Mouse (Mus musculus) WW6 (cell line): ENCODE measurements around the gene Ildr1.

Experiments used
- DNase-seq: peaks from one replicate; pipeline ENCODE4 v3.0.0-alpha.2; 2013; ENCODE audit warnings: low read depth, low spot score

Gene Ildr1

DNA sequence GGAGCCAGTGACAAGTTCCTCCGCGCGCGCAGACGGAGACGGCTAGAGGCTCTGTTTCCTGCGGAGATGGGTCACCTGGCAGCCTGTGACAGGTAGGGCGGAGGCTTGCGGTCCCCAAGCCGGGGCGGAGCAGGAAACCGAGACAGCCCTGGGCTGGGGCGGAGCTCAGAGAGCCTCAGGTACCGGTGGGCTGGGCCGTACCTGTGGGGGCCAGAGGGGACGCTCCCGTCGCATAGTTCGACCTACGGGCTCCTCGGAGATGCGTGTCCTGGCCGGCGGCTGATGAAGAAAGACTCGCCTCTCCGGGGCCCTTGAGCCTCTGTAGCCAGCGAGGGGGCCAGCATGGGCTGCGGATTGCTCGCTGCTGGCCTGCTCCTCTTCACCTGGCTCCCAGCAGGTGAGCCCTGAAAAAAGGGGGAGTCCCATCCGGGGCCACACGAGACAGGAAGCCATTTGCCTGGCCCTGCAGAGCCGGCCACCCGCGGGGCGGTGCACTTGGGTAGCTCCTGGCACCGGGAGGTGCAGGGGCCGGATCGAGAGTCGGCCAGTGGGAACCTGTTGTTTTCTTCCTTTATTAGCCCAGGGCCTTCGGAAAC is at the start of gene Ildr1:
Gene Ildr1, plus strand, starts transcription at position 161 of the 596 bp plus-strand sequence.
- DNase-seq: no peak

DNA sequence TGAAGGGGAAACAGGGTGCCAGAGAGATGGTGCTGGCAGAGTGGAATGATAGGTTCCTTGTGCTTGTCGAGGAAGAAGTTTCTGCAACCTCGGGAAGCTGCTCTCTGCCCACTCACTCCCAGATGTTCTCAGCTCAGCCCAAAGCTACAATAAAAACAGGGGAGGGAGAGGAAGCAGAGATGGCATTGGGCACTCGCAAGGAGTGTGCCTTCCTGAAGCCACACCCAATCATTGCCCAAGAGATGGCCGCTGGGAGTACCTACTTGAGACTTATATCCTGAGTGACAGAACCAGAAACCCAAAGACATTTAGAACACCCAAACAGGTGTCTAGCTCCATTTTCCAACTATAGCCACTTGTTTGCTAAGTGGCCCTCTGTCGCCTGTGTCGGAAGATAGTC is 48.7 kb upstream of the Ildr1 start:
- no peak for DNase-seq

DNA sequence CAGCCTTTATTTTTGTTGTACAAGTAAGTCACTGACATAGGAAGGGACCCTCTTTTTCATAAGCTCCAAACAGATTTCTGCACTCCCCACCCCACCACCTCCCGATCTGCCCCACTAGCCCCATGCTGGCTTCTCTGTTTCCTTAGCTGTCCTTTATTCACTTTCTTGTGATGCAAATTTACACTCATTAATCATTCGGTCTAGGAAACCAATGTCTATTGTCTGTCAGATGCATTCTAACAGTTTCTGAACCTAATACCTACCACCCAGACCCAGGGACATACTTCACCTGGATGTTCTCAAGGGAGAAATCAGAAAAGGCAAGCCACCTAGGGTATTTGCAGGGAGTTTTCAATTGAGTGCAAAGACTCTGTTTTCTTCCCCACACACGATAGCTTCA is 44.5 kb upstream of the Ildr1 start:
- DNase-seq: no peak

DNA sequence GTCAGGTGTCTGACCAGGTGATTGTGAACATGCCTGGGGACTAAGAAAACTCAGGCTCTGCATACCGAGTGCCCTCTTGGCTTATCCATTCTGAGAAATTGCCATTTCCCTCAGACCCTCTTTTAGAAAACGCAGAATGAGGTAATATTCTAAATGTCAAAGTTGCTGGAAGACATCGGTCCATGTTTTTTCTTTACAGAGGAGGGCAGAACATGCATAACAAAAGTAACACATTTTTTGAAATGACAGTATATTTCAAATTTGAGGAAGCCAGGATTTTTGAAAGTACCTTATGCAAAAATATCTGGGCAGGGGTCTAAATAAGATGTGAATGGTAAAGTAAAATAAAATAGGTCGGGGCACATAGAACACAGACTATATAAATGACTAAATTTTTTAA is 43.3 kb upstream of the Ildr1 start:
- DNase-seq: no peak

DNA sequence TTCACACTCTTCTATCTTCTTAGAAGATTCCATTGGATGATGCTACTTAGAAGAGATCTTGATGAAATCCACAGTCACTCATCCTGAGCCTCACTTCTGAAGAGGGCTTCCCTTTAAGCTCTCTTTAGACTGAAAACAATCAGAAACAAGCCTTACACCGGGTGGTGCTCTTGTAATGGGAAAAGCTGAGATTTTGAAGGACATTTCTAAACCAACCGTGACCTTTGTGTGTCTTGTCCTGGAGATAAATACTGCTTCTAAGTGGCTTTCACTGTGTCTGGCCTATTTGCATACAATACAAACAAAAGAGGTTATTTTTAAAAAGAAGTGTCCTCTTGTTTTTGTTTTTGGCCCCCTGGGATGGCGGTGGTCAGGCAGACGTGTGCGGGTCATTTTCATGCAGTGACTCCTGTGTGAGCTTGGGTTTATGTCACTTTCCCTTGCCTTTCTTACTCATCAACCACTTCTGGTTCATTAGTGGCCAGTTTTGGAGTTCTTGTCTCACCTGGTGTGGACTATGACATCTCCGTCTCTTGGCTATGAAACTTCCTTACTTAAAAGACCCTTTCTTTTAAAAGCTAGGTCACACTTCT is 42.5 kb upstream of the Ildr1 start:
- no peak for DNase-seq

DNA sequence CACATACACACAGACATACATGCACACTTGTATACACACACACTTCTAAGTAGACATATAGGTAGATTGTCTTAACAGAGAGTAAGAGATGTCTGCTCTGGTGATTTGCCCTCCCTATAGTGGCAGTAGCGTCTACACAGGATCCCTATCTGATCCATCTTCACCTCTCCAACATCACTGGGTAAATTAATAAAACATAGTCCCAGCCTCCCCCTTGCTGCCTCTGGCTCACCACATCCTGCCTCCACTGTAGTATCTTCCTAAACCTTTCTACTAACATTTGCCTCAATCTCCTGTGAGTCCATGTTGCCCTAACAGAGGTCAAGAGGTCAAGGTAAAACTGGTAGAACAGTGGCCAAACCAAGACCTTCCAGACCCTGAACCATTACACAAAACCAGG is 38.6 kb upstream of the Ildr1 start:
- no peak for DNase-seq

DNA sequence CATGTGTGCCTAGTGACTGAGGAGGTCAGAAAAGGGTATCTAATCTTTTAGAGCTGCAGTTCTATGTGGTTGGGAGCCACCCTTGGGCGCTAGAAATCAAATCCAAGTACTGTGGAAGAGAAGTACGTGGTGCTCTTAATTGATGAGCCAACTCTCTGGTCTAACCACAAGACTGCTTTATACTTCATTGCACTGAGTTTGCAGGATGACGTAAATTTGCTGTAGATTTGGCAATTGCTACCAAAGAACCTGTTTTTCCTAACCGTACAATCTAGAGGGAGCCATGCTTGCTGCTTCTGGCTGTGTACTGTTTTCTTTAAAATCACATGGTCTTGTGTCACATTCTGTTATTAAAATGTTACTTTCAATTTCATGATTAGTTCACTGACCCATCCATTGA is 37.9 kb upstream of the Ildr1 start:
- no peak for DNase-seq

DNA sequence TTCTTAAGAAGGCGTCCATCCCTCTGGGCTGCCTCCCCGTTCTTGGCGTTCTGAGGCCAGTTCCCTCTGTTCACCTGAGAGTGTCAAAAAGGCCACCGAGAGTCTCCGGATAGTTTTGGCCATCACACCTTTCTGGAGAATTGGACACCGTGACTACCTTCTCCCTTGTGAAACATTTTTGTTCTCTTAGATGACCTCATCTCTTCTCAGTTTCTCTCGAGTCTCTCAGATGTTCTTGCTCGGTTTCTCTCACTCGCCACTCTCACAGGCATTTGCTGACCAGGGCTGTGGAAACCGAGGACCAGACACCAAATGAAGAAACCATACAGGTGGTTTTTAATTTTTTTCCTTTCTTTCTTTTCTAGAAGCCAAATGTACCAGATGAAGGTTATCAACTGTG is 32.4 kb upstream of the Ildr1 start:
- DNase-seq: no peak

DNA sequence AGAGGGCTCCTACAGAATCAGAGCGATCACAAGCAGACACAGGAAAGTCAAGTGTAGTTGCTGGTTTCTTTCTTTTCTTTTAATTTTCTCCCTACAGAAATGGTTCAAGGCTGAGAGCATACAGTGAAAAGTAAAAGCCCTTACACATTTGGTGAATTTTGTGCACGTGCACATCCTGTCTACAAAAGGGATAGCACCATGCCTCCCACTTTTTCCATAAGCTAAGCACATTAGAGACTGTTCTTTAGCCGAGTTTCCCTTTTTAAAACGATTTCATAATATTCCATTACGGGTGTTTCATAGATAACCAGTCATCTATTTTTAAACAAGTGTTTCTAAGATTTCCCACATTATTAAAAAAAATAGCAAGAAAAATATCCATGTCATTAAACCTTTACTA is 30.3 kb upstream of the Ildr1 start:
- no peak for DNase-seq

DNA sequence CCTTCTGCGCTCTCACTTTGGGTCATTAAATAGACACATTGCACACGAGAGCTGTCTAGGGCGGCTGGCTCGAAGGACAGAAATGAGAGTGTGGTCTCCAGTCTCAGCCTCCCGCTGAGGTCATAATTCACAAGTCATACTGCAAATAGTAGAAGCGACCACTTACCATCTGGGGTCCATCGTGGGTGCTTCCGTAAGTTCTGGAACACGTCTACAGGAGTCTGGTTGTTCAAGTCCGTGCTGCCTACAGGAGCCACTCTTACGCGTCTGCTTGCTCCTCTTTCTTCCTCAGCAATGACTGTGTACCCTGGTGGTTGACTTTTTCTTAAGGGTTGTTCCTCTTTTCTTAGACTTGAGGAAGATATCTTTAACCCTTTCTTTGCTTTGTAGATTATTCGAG is 28.0 kb upstream of the Ildr1 start, which contains the start of gene Cd86:
Gene Cd86, minus strand, starts transcription at position 300 of the 400 bp plus-strand sequence.
- DNase-seq: no peak

DNA sequence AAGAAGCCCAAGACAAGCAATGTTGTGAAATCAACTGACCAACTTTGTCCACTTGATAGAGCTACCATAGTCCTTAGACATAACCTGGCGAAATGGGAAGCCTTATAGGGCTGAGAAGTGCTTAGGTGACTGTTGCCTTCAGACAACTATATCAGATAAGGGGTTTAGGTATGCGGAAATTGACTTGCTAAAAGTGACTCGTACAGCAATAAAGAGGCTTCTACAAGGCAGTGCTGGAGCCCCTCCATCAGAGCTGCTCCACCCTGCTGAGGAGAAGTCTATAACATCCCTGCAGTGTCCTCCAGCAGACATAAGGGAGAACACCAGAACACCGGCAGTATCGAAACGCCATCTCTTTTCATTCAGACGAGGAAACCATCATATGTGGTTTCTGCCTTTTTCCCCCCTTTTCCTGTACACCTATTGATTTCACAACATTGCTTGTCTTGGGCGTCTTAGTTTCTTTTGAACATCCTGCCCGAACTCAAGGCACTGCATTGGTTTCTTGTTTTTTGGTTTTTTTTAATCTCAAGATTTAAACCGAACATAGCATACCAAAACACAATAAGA is 27.2 kb upstream of the Ildr1 start:
- DNase-seq: no peak

DNA sequence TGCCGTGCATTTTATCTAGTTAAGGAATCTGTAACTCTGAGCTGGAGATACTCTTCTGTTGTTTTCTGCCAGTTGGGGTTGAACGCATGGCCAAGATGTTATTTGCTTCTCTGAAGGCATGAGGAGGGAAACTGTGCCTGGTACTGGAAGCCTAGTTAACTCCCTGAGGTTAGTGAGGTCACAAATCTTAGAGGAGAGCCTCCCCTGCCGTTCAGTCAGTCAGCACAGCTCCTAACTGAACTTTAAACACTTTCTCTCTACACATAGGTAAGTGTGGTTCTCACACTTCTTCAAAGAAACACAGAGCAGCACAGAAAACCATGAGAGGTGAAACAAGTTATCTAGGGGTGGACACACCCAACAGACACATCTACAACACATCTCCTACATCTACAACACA is 23.2 kb upstream of the Ildr1 start:
- no peak for DNase-seq

DNA sequence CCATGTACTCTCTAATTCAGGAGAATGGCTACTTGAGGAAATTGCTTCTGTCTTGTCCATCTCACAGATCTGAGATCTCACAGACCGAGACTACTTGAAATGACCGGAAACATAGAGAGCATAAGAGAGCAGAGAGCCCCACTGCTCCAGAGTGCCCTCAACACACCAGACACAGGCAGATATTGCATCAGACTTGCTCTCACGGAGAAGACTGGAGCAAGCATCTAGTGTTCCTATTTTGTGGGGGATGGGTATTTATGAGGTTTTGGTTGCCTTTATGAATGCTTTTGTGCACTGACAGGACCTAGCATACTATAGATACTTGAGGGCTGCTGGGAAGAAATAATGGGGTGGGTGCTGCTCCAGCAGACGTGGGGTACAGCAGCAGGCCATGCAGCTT is 20.6 kb upstream of the Ildr1 start:
- no peak for DNase-seq

DNA sequence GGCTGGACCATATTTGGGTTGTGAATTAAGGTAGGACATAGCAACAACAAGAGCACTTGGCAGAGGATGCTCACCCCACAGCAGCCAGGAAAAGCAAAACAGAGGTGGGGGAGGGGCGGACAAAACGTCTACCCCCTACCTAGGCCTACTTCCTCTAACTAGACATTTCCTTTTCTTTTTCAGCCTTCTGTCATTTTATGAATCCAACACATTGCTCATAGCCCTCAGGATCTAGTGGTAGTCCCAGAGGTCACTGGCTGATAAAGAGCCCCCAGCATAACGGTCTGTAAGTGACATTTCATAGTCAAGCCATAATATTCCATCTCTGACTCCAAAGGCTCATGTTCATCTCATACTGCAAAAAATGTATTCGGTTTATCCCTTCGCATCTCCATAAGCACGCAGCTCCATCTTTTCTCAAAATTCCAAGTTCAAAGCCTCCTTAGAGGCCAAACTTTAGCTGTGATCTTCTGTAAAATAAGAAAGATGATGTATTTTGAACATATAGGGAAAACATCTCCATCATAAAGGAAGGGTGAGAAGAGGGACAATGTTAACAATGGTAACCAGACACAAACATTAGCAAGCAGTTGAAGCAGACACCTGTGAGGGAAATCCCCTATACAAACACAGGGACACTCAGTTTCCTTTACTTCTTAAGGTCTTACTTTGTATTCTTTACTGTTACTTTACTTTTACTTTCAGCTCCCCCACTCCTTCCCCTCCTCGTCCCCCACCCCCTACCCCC is 19.1 kb upstream of the Ildr1 start:
- DNase-seq: no peak

DNA sequence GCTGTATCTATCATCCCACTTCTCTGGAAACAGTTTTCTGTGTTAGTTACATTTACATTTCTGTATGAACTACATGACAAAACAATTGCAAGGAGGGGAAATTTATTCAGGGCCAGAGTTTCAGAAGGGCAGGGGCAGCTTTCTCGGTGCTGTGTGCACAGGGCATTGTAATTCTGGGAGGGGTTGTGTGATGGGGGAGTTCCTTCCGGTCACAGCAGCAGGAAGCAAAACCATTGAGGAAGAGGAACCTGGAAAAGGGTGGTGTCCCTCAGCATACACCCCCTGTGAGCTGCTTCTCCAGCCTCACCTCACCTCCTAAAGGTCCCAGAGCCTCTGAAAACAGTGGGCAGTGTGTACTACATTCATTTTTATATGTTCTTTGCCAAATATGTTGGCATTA is 18.5 kb upstream of the Ildr1 start:
- DNase-seq: no peak

DNA sequence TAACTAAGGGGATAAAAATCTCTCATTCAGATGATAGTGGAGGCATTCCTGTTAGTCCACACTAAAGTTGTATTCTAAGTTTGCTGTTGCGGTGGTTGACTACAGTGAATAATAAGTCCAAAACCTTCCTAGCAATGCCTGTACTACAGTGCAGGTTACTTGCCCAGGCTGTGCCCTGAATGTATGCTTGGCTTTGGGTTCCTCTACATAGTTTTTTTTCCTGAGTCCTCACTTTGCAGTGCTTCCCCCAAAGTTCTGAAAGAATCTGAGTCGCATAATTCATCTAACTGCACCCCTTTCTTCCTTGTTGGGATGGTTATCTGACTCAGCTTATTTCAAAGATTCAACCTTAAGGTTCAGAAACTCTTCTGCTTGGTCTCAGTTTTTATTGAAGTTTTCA is 17.9 kb upstream of the Ildr1 start:
- DNase-seq: no peak

DNA sequence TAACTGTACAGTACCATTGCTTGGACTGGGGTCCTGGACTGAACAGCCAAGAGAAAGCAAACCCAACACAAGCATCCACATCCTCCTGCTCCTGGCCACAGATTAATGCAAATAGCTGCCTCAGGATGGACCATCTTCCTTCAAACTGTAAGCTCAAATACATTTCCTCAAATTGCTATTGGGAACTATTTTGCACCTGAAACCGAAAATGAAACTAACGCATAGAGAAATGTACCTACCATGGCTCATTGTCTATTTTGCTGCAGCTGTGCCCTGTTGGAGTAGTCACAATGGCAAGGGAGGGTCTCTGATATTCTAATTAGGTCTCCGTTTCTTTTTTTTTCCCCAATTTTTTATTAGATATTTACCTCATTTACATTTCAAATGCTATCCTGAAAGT is 11.9 kb upstream of the Ildr1 start:
- no peak for DNase-seq

DNA sequence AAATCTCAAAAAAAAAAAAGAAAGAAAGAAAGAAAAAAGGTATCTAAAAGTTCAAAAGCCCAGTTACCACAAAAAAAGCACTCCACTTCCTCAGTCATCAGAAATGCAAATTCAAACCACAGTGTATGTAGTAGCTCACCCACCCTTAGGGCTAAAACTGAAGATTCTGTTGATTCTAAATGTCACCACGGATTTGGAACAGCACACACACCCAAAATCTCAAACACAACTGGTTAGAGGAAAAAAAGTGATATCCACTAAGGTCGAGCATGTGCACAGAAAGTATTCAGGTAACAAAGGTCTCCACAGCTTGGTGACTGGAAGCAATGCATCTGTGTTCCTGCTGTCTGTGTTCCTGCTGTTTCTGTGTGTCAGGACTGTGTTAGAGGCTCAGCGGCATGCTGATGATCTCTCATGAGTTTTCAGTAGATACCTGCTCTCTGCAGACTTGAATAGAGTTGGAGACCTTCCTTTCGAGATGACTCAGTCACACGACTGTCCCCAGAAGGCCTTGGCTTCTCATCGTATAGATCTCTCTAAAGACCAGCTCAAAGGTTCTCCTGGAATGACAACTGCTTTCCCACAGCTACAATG is 9.4 kb upstream of the Ildr1 start:
- DNase-seq: no peak

DNA sequence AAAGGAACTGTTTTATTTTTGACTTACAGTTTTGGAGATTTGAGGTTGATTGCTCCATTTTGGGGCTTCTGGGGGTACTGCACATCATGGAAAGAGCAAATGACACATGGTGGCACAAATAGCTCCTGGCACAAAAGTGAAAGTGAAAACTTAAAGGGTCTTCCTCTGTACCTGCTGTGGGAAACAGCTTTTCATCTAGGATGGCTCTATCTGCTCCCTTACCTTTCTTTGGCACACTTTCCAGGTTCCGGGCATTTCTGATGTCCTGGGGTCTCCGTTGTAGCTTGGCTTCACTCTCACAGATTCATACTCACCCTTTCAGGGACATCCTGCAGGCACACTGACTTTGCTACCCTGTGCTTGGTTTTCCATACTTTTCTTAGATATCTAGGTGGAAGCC is 5.7 kb upstream of the Ildr1 start:
- DNase-seq: no peak

DNA sequence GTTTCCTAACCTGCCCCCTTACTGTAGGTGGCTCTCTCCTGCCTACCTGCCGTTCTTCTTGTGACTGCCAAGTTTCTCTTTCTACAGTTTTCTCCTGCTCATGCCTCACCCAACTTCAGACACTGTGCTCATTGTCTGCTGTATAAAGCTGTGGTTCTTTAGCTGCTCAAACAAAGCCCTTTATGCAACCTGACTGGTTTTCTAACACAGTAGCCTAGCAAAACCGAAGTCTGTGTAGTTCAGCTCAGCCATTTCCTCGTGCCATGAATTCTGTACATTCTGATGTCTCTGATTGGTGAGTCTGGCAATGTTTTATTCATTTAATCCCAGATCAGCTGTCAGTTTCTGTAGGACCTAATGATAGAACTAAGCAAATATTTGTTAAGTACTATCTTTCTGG is 2.3 kb upstream of the Ildr1 start:
- DNase-seq: no peak

DNA sequence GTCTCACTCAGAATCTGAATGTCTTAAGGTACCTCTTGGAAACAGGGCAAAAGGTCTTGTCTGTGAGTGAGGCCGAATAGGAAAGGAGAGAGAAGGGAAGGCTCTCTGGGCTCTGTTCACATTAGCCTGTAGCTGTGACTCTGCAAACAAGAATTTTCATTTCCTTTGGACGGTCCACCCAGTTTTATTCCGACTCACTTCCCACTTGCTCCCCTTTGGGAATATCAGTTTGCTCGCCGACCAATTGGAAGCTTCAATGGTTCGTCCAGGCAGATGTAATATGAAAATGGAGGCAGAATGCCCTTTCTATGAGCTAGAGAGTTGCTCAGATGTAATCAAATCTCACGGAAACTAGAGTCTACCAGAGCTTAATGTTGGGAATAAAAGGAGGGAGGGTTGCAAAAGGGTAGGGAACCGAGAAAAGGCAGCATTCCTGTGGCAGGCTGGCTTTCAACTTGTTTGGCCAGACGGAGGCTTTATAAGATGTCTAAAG is 1.1 kb downstream of the Ildr1 start:
- DNase-seq: no peak

DNA sequence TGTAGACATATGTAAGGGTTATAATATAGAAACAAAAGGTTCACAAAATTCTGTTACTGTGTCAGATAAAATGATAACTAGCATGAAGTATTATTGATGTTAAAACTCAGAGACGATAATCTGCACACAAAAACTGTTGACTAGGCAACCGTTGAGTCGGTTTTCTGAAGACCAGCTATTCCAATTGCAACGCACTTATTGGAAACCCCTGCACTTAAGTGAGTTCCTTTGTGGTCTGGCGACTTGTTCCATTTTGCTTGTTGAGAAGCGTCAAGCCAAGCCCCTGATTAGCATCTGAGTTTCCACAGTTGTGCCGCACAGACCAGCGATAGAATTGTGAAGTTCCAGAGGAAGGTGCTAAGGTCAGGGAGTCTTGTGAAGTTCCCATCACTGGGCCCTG is 3.6 kb downstream of the Ildr1 start:
- DNase-seq: no peak
